Mouse (Mus musculus) left cerebral cortex, adult 2 months (tissue): Measurements from ENCODE around the gene Psg17. TPM values are rescaled to one million over a fixed set of nuclear protein-coding genes. Genes with fewer than 3 reads are reported as not detected.
"Not testable (repeated sequence)": the region's sequence is repeated elsewhere in the genome, so short reads cannot be mapped to it uniquely, and the experiment has no call there.

ENCODE experiments used
- DNase-seq, 2 experiments: peaks; one replicate each; pipeline ENCODE4 v3.0.0; 2021 to 2022; ENCODE audit warnings: low spot score in 2 of 2, mixed read lengths in 1 of 2; ENCODE audit errors: extremely low spot score in 1 of 2
- H3K27ac ChIP-seq: fragments of 200-600 bp; 2 replicates; pipeline ENCODE4 v1.8.1; 2022
- H3K4me3 ChIP-seq: fragments of 200-600 bp; 2 replicates; pipeline ENCODE4 v1.8.1; 2022
- CTCF ChIP-seq: fragments of 200-600 bp; IDR thresholded peaks from 2 replicates; pipeline ENCODE4 v1.8.1; 2022; ENCODE audit warnings: antibody characterized with exemption, mild to moderate bottlenecking, moderate library complexity
- intact Hi-C: fragments of 180-260 bp; cut with DNase I; formaldehyde crosslinking; loops from one replicate; pipeline ENCODE4 v1.15.1; 2025
- total RNA-seq, 2 experiments: library from RNA; stranded (reverse); gene quantifications; 2 replicates each; pipeline ENCODE4 v1.2.3; 2021

The Psg17 gene
- total RNA-seq, 2 experiments from 2014 or later = not detected

GRCm38 (mm10) chr7:18828592-18828991 lies 7.2 kb upstream of the Psg17 start:
- intact Hi-C loops = no loop called here
- Histone ChIP-seq H3K4me3 (no peak overlapping the region), H3K27ac (no peak overlapping the region)
- peak; percentile 49 for TF ChIP-seq CTCF
- no peak for DNase-seq

GRCm38 (mm10) chr7:18827792-18828546 lies 6.6 kb upstream of the Psg17 start:
- no peak overlapping the region for H3K27ac ChIP-seq
- no peak for TF ChIP-seq CTCF
- intact Hi-C loops = no loop called here
- H3K4me3 ChIP-seq = no peak overlapping the region
- no peak for DNase-seq

GRCm38 (mm10) chr7:18818301-18818700 lies 3.1 kb downstream of the Psg17 start:
- TF ChIP-seq CTCF = no peak
- no peak for DNase-seq
- intact Hi-C loops = no loop called here

GRCm38 (mm10) chr7:18803526-18803925 lies 17.9 kb downstream of the Psg17 start:
- Histone ChIP-seq H3K27ac (no peak overlapping the region), H3K4me3 (no peak overlapping the region)
- intact Hi-C loops = no loop called here
- DNase-seq = no peak
- no peak for TF ChIP-seq CTCF

More at GRCm38 (mm10) chr7:18818301-18818700, 3.1 kb downstream of the Psg17 start:
- Histone ChIP-seq H3K27ac (no peak overlapping the region), H3K4me3 (no peak overlapping the region)

GRCm38 (mm10) chr7:18799129-18799528 lies 22.3 kb downstream of the Psg17 start:
- TF ChIP-seq CTCF = peak; percentile 13
- Histone ChIP-seq H3K27ac (no peak overlapping the region), H3K4me3 (no peak overlapping the region)
- intact Hi-C loops = no loop called here
- no peak for DNase-seq

- intact Hi-C loops = no loop called here
- DNase-seq = no peak
- Histone ChIP-seq H3K27ac (no peak within 1 kb of the TSS), H3K4me3 (no peak within 1 kb of the TSS)
- TF ChIP-seq CTCF = no peak
Measured at GRCm38 (mm10) chr7:18798420-18798819, 23.0 kb downstream of the Psg17 start, which contains the start of gene Psg19. Gene Psg19 (minus strand): TSS chr7:18798520.

- intact Hi-C loops, H3K4me3 ChIP-seq, H3K27ac ChIP-seq, DNase-seq: not testable (repeated sequence)
Measured at GRCm38 (mm10) chr7:18790671-18791070, 30.7 kb downstream of the Psg17 start.

- H3K27ac ChIP-seq, DNase-seq, H3K4me3 ChIP-seq, intact Hi-C loops: not testable (repeated sequence)
- peak; percentile 26 for TF ChIP-seq CTCF
Measured at GRCm38 (mm10) chr7:18781301-18781700, 40.1 kb downstream of the Psg17 start.

GRCm38 (mm10) chr7:18779337-18779781 lies 42.0 kb downstream of the Psg17 start:
- DNase-seq = no peak

More at GRCm38 (mm10) chr7:18779337-18779781, 42.0 kb downstream of the Psg17 start:
- intact Hi-C loops = no loop called here
- no peak overlapping the region for H3K4me3 ChIP-seq
- H3K27ac ChIP-seq = no peak overlapping the region
- no peak for TF ChIP-seq CTCF

Other genes with a start within 250 kb of the Psg17 start
- gene Psg23, start 205.1 kb downstream of the Psg17 start, total RNA-seq = not detected
- gene Psg21, start 164.9 kb downstream of the Psg17 start, total RNA-seq = not detected
- not detected for gene Psg20, start 135.4 kb downstream of the Psg17 start, total RNA-seq
- gene Psg22, start 103.5 kb downstream of the Psg17 start, total RNA-seq = not detected
- not detected for gene Psg19, start 23.1 kb downstream of the Psg17 start, total RNA-seq
- gene Mill2, start 18.4 kb upstream of the Psg17 start, total RNA-seq = 1 to 10 TPM; 1.3 to 2.5 TPM
- gene Pglyrp1, start 49.7 kb upstream of the Psg17 start, total RNA-seq = 10 to 100 TPM; 18.8 to 25.6 TPM
- gene Ccdc61, start 88.8 kb upstream of the Psg17 start, total RNA-seq = 10 to 100 TPM; 10.5 to 11.0 TPM
- gene Nova2, start 104.3 kb upstream of the Psg17 start, total RNA-seq = 10 to 100 TPM; 79.9 to 86.4 TPM
- gene Nanos2, start 165.8 kb upstream of the Psg17 start, total RNA-seq = under 1 TPM; 0.51 to 0.86 TPM
- gene Mypop, start 169.6 kb upstream of the Psg17 start, total RNA-seq = 10 to 100 TPM; 50.6 to 61.2 TPM
- gene Irf2bp1, start 182.4 kb upstream of the Psg17 start, total RNA-seq = 10 to 100 TPM; 47.7 to 49.2 TPM
- gene Foxa3, start 201.9 kb upstream of the Psg17 start, total RNA-seq = not detected
- 100 to 1,000 TPM; 126 to 133 TPM for gene Sympk, start 202.8 kb upstream of the Psg17 start, total RNA-seq
- under 1 TPM; 0.27 to 0.30 TPM for gene Rsph6a, start 233.1 kb upstream of the Psg17 start, total RNA-seq